Mouse (Mus musculus) myocyte (in vitro differentiated cells): ENCODE results near the gene Slc16a1.

Experiments
- E2F4 ChIP-seq: IDR thresholded peaks from one replicate; pipeline ENCODE4 v1.6.1; 2011; ENCODE audit warnings: mild to moderate bottlenecking, control low read depth, moderate library complexity; ENCODE audit not compliant: insufficient read depth
- MYOD1 ChIP-seq, 3 experiments: IDR thresholded peaks; one replicate each; pipeline ENCODE4 v1.6.1; 2011; ENCODE audit warnings: control low read depth in 2 of 3, low read depth in 2 of 3, mild to moderate bottlenecking in 2 of 3, moderate library complexity in 1 of 3; ENCODE audit not compliant: insufficient read length in 2 of 3, control insufficient read depth in 1 of 3
- MYOG ChIP-seq, 3 experiments: IDR thresholded peaks; one replicate each; pipeline ENCODE4 v1.6.1; 2011; ENCODE audit warnings: control low read depth in 2 of 3, low read depth in 2 of 3, mild to moderate bottlenecking in 2 of 3; ENCODE audit not compliant: insufficient read length in 2 of 3, control insufficient read depth in 1 of 3, insufficient read depth in 1 of 3
- POLR2A ChIP-seq: IDR thresholded peaks from one replicate; pipeline ENCODE4 v1.6.1; 2011; ENCODE audit warnings: low read depth, mild to moderate bottlenecking, control low read depth, moderate library complexity; ENCODE audit not compliant: insufficient read length
- POLR2AphosphoS2 ChIP-seq: IDR thresholded peaks from one replicate; pipeline ENCODE4 v1.6.1; 2011; ENCODE audit warnings: low read depth, control low read depth; ENCODE audit not compliant: insufficient read length
- REST ChIP-seq: IDR thresholded peaks from one replicate; pipeline ENCODE4 v1.6.1; 2011; ENCODE audit warnings: mild to moderate bottlenecking, control low read depth, moderate library complexity; ENCODE audit not compliant: insufficient read depth, insufficient read length
- TCF12 ChIP-seq: IDR thresholded peaks from one replicate; pipeline ENCODE4 v1.6.1; 2011; ENCODE audit warnings: mild to moderate bottlenecking, control low read depth; ENCODE audit not compliant: poor library complexity, insufficient read depth, severe bottlenecking
- USF1 ChIP-seq: IDR thresholded peaks from one replicate; pipeline ENCODE4 v1.6.1; 2011; ENCODE audit warnings: low read depth, mild to moderate bottlenecking, control low read depth, moderate library complexity

DNA sequence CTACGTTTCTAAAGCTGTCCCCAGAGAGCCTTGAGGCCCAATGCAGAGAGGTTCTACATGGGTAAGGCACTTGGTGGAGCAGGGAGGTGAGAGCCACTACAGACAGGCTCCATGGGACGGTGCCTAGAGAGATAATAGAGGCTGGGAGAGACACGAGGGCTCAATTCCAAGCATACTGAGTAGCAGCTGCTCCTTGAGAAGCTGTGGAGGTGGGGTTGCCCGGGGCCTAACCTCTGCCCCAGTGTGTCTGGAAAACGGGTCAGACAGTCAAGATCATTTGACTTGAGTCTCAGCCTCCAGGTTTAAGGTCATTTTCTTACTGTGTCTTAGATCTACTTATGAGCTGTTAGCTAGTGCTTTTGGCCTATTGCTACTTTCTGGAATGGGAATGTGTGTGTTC lies 25.4 kb upstream of the Slc16a1 start:
- TF ChIP-seq POLR2A (no peak), MYOG (IDR thresholded peaks at IDR 0.05; ENCODE audit: control insufficient read depth in 1 of 3, insufficient read depth in 1 of 3, insufficient read length in 2 of 3, low read depth in 2 of 3) (peak in 2 of 3 experiments; percentile 48 to 74), POLR2AphosphoS2 (no peak), MYOD1 (IDR thresholded peaks at IDR 0.05; ENCODE audit: control insufficient read depth in 1 of 3, insufficient read length in 2 of 3, low read depth in 2 of 3) (peak in 2 of 3 experiments; percentile 18 to 67), TCF12 (no peak), E2F4 (no peak), REST (no peak), USF1 (no peak)
